Mouse (Mus musculus): ENCODE results near the gene Ubxn11. TPM values are rescaled to one million over a fixed set of nuclear protein-coding genes. Genes with fewer than 3 reads are reported as not detected.
A peak's percentile ranks its signal among the peaks of the same experiment; 100 is the strongest.

Ubxn11 gene
- polyA plus RNA-seq, 1 experiment, result 120 TPM

- Histone ChIP-seq H3K27ac (ENCODE audit: control insufficient read depth, insufficient read depth, low read length) (no peak overlapping the region), H3K4me1 (replicated peaks; ENCODE audit: control insufficient read depth, insufficient read depth, low read length) (peaks cover 69% of the 10 kb centered on the region), H3K36me3 (ENCODE audit: control insufficient read depth, insufficient read depth, low read length) (no peaks in the 10 kb centered on the region), H3K4me3 (ENCODE audit: control insufficient read depth, insufficient read depth, low read length) (no peak overlapping the region), H3K27me3 (ENCODE audit: control insufficient read depth, insufficient read depth, low read length) (no peaks in the 10 kb centered on the region)
- TF ChIP-seq CTCF (IDR thresholded peaks at IDR 0.05; ENCODE audit: borderline replicate concordance, control insufficient read depth, extremely low read depth, insufficient read depth, low read length, poor library complexity) (no peak), POLR2A (IDR thresholded peaks at IDR 0.05; ENCODE audit: control insufficient read depth, extremely low read depth, insufficient read depth, low read length, poor library complexity) (no peak)
- WGBS, result 86% methylated on average over 3 of the region's 3 CpGs
- DNase-seq, result no peak
These were observed 6.2 kb upstream of the Ubxn11 start for GRCm38 (mm10) chr4:134096120-134096519.

- no peaks in the 10 kb centered on the region for H3K27me3 ChIP-seq (ENCODE audit: control insufficient read depth, insufficient read depth, low read length)
- H3K27ac ChIP-seq (ENCODE audit: control insufficient read depth, insufficient read depth, low read length), result peak overlapping the region; percentile 96
- H3K4me1 ChIP-seq (replicated peaks; ENCODE audit: control insufficient read depth, insufficient read depth, low read length), result peaks cover 64% of the 10 kb centered on the region
- no peak for TF ChIP-seq CTCF (IDR thresholded peaks at IDR 0.05; ENCODE audit: borderline replicate concordance, control insufficient read depth, extremely low read depth, insufficient read depth, low read length, poor library complexity)
- TF ChIP-seq POLR2A (IDR thresholded peaks at IDR 0.05; ENCODE audit: control insufficient read depth, extremely low read depth, insufficient read depth, low read length, poor library complexity), result no peak
- no peaks in the 10 kb centered on the region for H3K36me3 ChIP-seq (ENCODE audit: control insufficient read depth, insufficient read depth, low read length)
- DNase-seq, result no peak
- H3K4me3 ChIP-seq (ENCODE audit: control insufficient read depth, insufficient read depth, low read length), result no peak overlapping the region
- 10% methylated on average over 5 of the region's 5 CpGs for WGBS
These were observed 5.3 kb upstream of the Ubxn11 start for GRCm38 (mm10) chr4:134097015-134097608.

- Histone ChIP-seq H3K27me3 (ENCODE audit: control insufficient read depth, insufficient read depth, low read length) (no peaks in the 10 kb centered on the region), H3K36me3 (ENCODE audit: control insufficient read depth, insufficient read depth, low read length) (no peaks in the 10 kb centered on the region), H3K4me3 (ENCODE audit: control insufficient read depth, insufficient read depth, low read length) (no peak overlapping the region), H3K4me1 (replicated peaks; ENCODE audit: control insufficient read depth, insufficient read depth, low read length) (peaks cover 54% of the 10 kb centered on the region), H3K27ac (ENCODE audit: control insufficient read depth, insufficient read depth, low read length) (peak overlapping the region; percentile 96)
- 3% methylated on average over 8 of the region's 8 CpGs for WGBS
- peak; percentile 87 for DNase-seq
- TF ChIP-seq POLR2A (IDR thresholded peaks at IDR 0.05; ENCODE audit: control insufficient read depth, extremely low read depth, insufficient read depth, low read length, poor library complexity) (0 out of 2 replicates have a peak, but pooled peaks have one; percentile 24), CTCF (IDR thresholded peaks at IDR 0.05; ENCODE audit: borderline replicate concordance, control insufficient read depth, extremely low read depth, insufficient read depth, low read length, poor library complexity) (0 out of 2 replicates have a peak, but pooled peaks have one; percentile 10)
These were observed 3.7 kb upstream of the Ubxn11 start for GRCm38 (mm10) chr4:134098628-134099027.

- WGBS, result 80% methylated on average over 4 of the region's 4 CpGs
- Histone ChIP-seq H3K27ac (ENCODE audit: control insufficient read depth, insufficient read depth, low read length) (peak overlapping the region; percentile 32; the same call in 1 of the 2 replicates), H3K27me3 (ENCODE audit: control insufficient read depth, insufficient read depth, low read length) (no peaks in the 10 kb centered on the region), H3K4me1 (replicated peaks; ENCODE audit: control insufficient read depth, insufficient read depth, low read length) (peaks cover 44% of the 10 kb centered on the region), H3K4me3 (ENCODE audit: control insufficient read depth, insufficient read depth, low read length) (no peak overlapping the region), H3K36me3 (ENCODE audit: control insufficient read depth, insufficient read depth, low read length) (no peaks in the 10 kb centered on the region)
- TF ChIP-seq POLR2A (IDR thresholded peaks at IDR 0.05; ENCODE audit: control insufficient read depth, extremely low read depth, insufficient read depth, low read length, poor library complexity) (no peak), CTCF (IDR thresholded peaks at IDR 0.05; ENCODE audit: borderline replicate concordance, control insufficient read depth, extremely low read depth, insufficient read depth, low read length, poor library complexity) (no peak)
- DNase-seq, result no peak
These were observed 2.1 kb upstream of the Ubxn11 start for GRCm38 (mm10) chr4:134100245-134100644.

- TF ChIP-seq POLR2A (IDR thresholded peaks at IDR 0.05; ENCODE audit: control insufficient read depth, extremely low read depth, insufficient read depth, low read length, poor library complexity) (no peak), CTCF (IDR thresholded peaks at IDR 0.05; ENCODE audit: borderline replicate concordance, control insufficient read depth, extremely low read depth, insufficient read depth, low read length, poor library complexity) (no peak)
- H3K4me1 ChIP-seq (replicated peaks; ENCODE audit: control insufficient read depth, insufficient read depth, low read length), result peaks cover 45% of the 10 kb centered on the region
- no peaks in the 10 kb centered on the region for H3K36me3 ChIP-seq (ENCODE audit: control insufficient read depth, insufficient read depth, low read length)
- WGBS, result 17% methylated on average over 21 of the region's 21 CpGs
- H3K27ac ChIP-seq (ENCODE audit: control insufficient read depth, insufficient read depth, low read length), result no peak overlapping the region
- H3K4me3 ChIP-seq (ENCODE audit: control insufficient read depth, insufficient read depth, low read length), result peak overlapping the region; percentile 68
- H3K27me3 ChIP-seq (ENCODE audit: control insufficient read depth, insufficient read depth, low read length), result no peaks in the 10 kb centered on the region
- DNase-seq, result no peak
These were observed 361 bp downstream of the Ubxn11 start for GRCm38 (mm10) chr4:134102742-134103119.

GRCm38 (mm10) chr4:134106105-134106504, 3.7 kb downstream of the Ubxn11 start:
- H3K4me3 ChIP-seq (ENCODE audit: control insufficient read depth, insufficient read depth, low read length), result no peak overlapping the region
- DNase-seq, result no peak

More at GRCm38 (mm10) chr4:134106105-134106504, 3.7 kb downstream of the Ubxn11 start:
- WGBS, result 8% methylated on average over 7 of the region's 7 CpGs
- Histone ChIP-seq H3K4me1 (replicated peaks; ENCODE audit: control insufficient read depth, insufficient read depth, low read length) (peaks cover 51% of the 10 kb centered on the region), H3K27ac (ENCODE audit: control insufficient read depth, insufficient read depth, low read length) (no peak overlapping the region), H3K36me3 (ENCODE audit: control insufficient read depth, insufficient read depth, low read length) (no peaks in the 10 kb centered on the region), H3K27me3 (ENCODE audit: control insufficient read depth, insufficient read depth, low read length) (no peaks in the 10 kb centered on the region)
- TF ChIP-seq POLR2A (IDR thresholded peaks at IDR 0.05; ENCODE audit: control insufficient read depth, extremely low read depth, insufficient read depth, low read length, poor library complexity), result no peak
- TF ChIP-seq CTCF (IDR thresholded peaks at IDR 0.05; ENCODE audit: borderline replicate concordance, control insufficient read depth, extremely low read depth, insufficient read depth, low read length, poor library complexity), result no peak

Data from thymus, adult 2 months (tissue).